8 mouse cellular contexts compared by ENCODE assay signal in genomic region chr11:103697565-103698176, GRCm38 (mm10). TPM values are rescaled to one million over a fixed set of nuclear protein-coding genes. Genes with fewer than 3 reads are reported as not detected.
DNase-seq lines count a peak whose midpoint lies in the region; ATAC-seq lines count a peak whose summit lies in the region.

Gene Gosr2, minus strand, starts transcription at chr11:103697898.

- peak within 1 kb of the TSS; percentile 93 for H3K9ac ChIP-seq in forebrain, embryonic 11.5 days (ENCODE audit: low read length)
- peak within 1 kb of the TSS; percentile 88 for H3K9ac ChIP-seq in heart, embryonic 16.5 days (ENCODE audit: low read length)
- peak within 1 kb of the TSS; percentile 79 for H3K9ac ChIP-seq in liver, embryonic 15.5 days
- H3K9ac ChIP-seq in neural tube, embryonic 12.5 days, result peak within 1 kb of the TSS; percentile 79

- peaks cover 2% of the 10 kb centered on the region; the same call in 1 of the 2 replicates for H3K4me1 ChIP-seq in forebrain, embryonic 11.5 days (replicated peaks; ENCODE audit: control insufficient read depth, insufficient read depth, low read length)
- peaks cover 5% of the 10 kb centered on the region for H3K4me1 ChIP-seq in heart, embryonic 16.5 days (ENCODE audit: control insufficient read depth, insufficient read depth, low read length)
- peaks cover 24% of the 10 kb centered on the region for H3K4me1 ChIP-seq in liver, embryonic 15.5 days (replicated peaks)
- peaks cover 6% of the 10 kb centered on the region; the same call in 1 of the 2 replicates for H3K4me1 ChIP-seq in neural tube, embryonic 12.5 days

- H3K9me3 ChIP-seq in forebrain, embryonic 11.5 days (ENCODE audit: control insufficient read depth, low read length), result no peaks in the 10 kb centered on the region
- H3K9me3 ChIP-seq in heart, embryonic 16.5 days (replicated peaks; ENCODE audit: control insufficient read depth, low read length), result no peaks in the 10 kb centered on the region
- H3K9me3 ChIP-seq in liver, embryonic 15.5 days (replicated peaks), result no peaks in the 10 kb centered on the region
- H3K9me3 ChIP-seq in neural tube, embryonic 12.5 days, result no peaks in the 10 kb centered on the region

- peak within 1 kb of the TSS; percentile 84 for H3K4me3 ChIP-seq in forebrain, embryonic 11.5 days (ENCODE audit: low read depth, low read length)
- peak within 1 kb of the TSS; percentile 86 for H3K4me3 ChIP-seq in heart, embryonic 16.5 days (ENCODE audit: low read length)
- peak within 1 kb of the TSS; percentile 90 for H3K4me3 ChIP-seq in liver, embryonic 15.5 days (replicated peaks)
- H3K4me3 ChIP-seq in neural tube, embryonic 12.5 days, result peak within 1 kb of the TSS; percentile 83

- H3K36me3 ChIP-seq in forebrain, embryonic 11.5 days (ENCODE audit: control insufficient read depth, insufficient read depth, low read length), result no peaks in the 10 kb centered on the region
- H3K36me3 ChIP-seq in heart, embryonic 16.5 days (ENCODE audit: control insufficient read depth, insufficient read depth), result no peaks in the 10 kb centered on the region
- H3K36me3 ChIP-seq in liver, embryonic 15.5 days (replicated peaks), result 0 out of 2 replicates have a peak, but pooled peaks cover 3% of the 10 kb centered on the region
- no peaks in the 10 kb centered on the region for H3K36me3 ChIP-seq in neural tube, embryonic 12.5 days

- peak within 1 kb of the TSS; percentile 93 for H3K27ac ChIP-seq in forebrain, embryonic 11.5 days (ENCODE audit: low read depth, low read length)
- peak within 1 kb of the TSS; percentile 98 for H3K27ac ChIP-seq in heart, embryonic 16.5 days (ENCODE audit: low read length)
- H3K27ac ChIP-seq in liver, embryonic 15.5 days (replicated peaks), result peak within 1 kb of the TSS; percentile 90
- peak within 1 kb of the TSS; percentile 87 for H3K27ac ChIP-seq in neural tube, embryonic 12.5 days

- peak within 1 kb of the TSS; percentile 52 for H3K4me2 ChIP-seq in forebrain, embryonic 11.5 days (ENCODE audit: low read depth, low read length, severe bottlenecking)
- peak within 1 kb of the TSS; percentile 80 for H3K4me2 ChIP-seq in heart, embryonic 16.5 days (ENCODE audit: low read depth, low read length)
- H3K4me2 ChIP-seq in liver, embryonic 15.5 days, result peak within 1 kb of the TSS; percentile 71
- peak within 1 kb of the TSS; percentile 67 for H3K4me2 ChIP-seq in neural tube, embryonic 12.5 days (replicated peaks)

- H3K27me3 ChIP-seq in forebrain, embryonic 11.5 days (ENCODE audit: control insufficient read depth, insufficient read depth, low read length), result no peaks in the 10 kb centered on the region
- H3K27me3 ChIP-seq in heart, embryonic 16.5 days (ENCODE audit: control insufficient read depth, insufficient read depth, low read length), result no peaks in the 10 kb centered on the region
- no peaks in the 10 kb centered on the region for H3K27me3 ChIP-seq in liver, embryonic 15.5 days
- H3K27me3 ChIP-seq in neural tube, embryonic 12.5 days (replicated peaks), result no peaks in the 10 kb centered on the region

- peak; percentile 91 to 92 for DNase-seq in CD8-positive naive resting alpha-beta T cell, adult 2 months (ENCODE audit: low read depth in 2 of 2, low spot score in 2 of 2)
- DNase-seq in c-Kit-positive CD71-negative TER-119-negative erythroid progenitor cells, embryonic 14.5 days (ENCODE audit: low read depth), result peak; percentile 78
- peak; percentile 94 for DNase-seq in forebrain, embryonic 11.5 days (ENCODE audit: low spot score)
- peak; percentile 94 for DNase-seq in kidney, postnatal 36 days
- peak; percentile 92 for DNase-seq in telencephalon, adult 2 months (ENCODE audit: low read depth, low spot score)

- ATAC-seq in forebrain, embryonic 11.5 days (replicated peaks; ENCODE audit: low FRiP score), result peak; percentile 96
- ATAC-seq in heart, embryonic 16.5 days (replicated peaks; ENCODE audit: extremely low read depth, insufficient read depth, low FRiP score), result peak; percentile 96
- peak; percentile 96 for ATAC-seq in liver, embryonic 15.5 days (ENCODE audit: insufficient read depth)
- peak; percentile 97 for ATAC-seq in neural tube, embryonic 12.5 days (ENCODE audit: low FRiP score, low read depth)

- under 1% methylated on average over 57 of the region's 57 CpGs for WGBS in forebrain, embryonic 11.5 days
- WGBS in heart, embryonic 16.5 days, result under 1% methylated on average over 57 of the region's 57 CpGs
- under 1% methylated on average over 57 of the region's 57 CpGs for WGBS in liver, embryonic 15.5 days (ENCODE audit: insufficient replicate concordance)
- under 1% methylated on average over 57 of the region's 57 CpGs for WGBS in neural tube, embryonic 12.5 days

RNA-seq across cellular contexts. Expression of gene Gosr2, which starts in this region (rescaled TPM):
- polyA plus RNA-seq in forebrain, embryonic 11.5 days (2014; fragmentation: Nextera tagmentation; extraction: Ambion mirVana), result 86.7 and 94.9 TPM in 2 replicates
- polyA plus RNA-seq in heart, embryonic 16.5 days (2015; fragmentation: Nextera tagmentation; extraction: Ambion mirVana), result 61.5 and 62.0 TPM in 2 replicates
- polyA plus RNA-seq in liver, embryonic 15.5 days (2015; fragmentation: Nextera tagmentation; extraction: Ambion mirVana), result 37.2 and 38.6 TPM in 2 replicates
- polyA plus RNA-seq in neural tube, embryonic 12.5 days (2016; fragmentation: Nextera tagmentation; extraction: Ambion mirVana), result 85.8 and 89.2 TPM in 2 replicates

Comparison
In these comparisons a context has a peak if more than half of its experiments do, and no peak if none do; other contexts are left out.
1. Peak in every context shown above with its lines: DNase-seq, ATAC-seq, H3K4me3 ChIP-seq and H3K27ac ChIP-seq.